Mouse (Mus musculus): ENCODE results near the gene Cby3.

The Cby3 gene

GRCm38 (mm10) chr11:50374286-50375015 lies 20.2 kb downstream of the Cby3 start:
- no peak for DNase-seq (ENCODE audit: low read depth, low spot score)
- peaks cover 5% of the 10 kb centered on the region; the same call in 1 of the 2 replicates for H3K36me3 ChIP-seq (ENCODE audit: control insufficient read depth, insufficient read depth, low read length, poor library complexity, severe bottlenecking)

GRCm38 (mm10) chr11:50375421-50375820 lies 21.2 kb downstream of the Cby3 start:
- no peaks in the 10 kb centered on the region for H3K27me3 ChIP-seq (ENCODE audit: control insufficient read depth, insufficient read depth, low read length, poor library complexity, severe bottlenecking)
- no peak for DNase-seq (ENCODE audit: low read depth, low spot score)

More at GRCm38 (mm10) chr11:50374286-50375015, 20.2 kb downstream of the Cby3 start:
- H3K27me3 ChIP-seq (ENCODE audit: control insufficient read depth, insufficient read depth, low read length, poor library complexity, severe bottlenecking), result no peaks in the 10 kb centered on the region

GRCm38 (mm10) chr11:50376156-50376790 lies 22.0 kb downstream of the Cby3 start:
- no peak for DNase-seq (ENCODE audit: low read depth, low spot score)
- peaks cover 9% of the 10 kb centered on the region for H3K36me3 ChIP-seq (ENCODE audit: control insufficient read depth, insufficient read depth, low read length, poor library complexity, severe bottlenecking)

More at GRCm38 (mm10) chr11:50375421-50375820, 21.2 kb downstream of the Cby3 start:
- peaks cover 8% of the 10 kb centered on the region; the same call in 1 of the 2 replicates for H3K36me3 ChIP-seq (ENCODE audit: control insufficient read depth, insufficient read depth, low read length, poor library complexity, severe bottlenecking)

GRCm38 (mm10) chr11:50376911-50377891 lies 22.9 kb downstream of the Cby3 start, which contains the start of gene Hnrnph1:
TSS of gene Hnrnph1 (plus strand) at chr11:50376990.
- DNase-seq (ENCODE audit: low read depth, low spot score), result peak; percentile 99
- Histone ChIP-seq H3K36me3 (ENCODE audit: control insufficient read depth, insufficient read depth, low read length, poor library complexity, severe bottlenecking) (peaks cover 11% of the 10 kb centered on the region), H3K27me3 (ENCODE audit: control insufficient read depth, insufficient read depth, low read length, poor library complexity, severe bottlenecking) (no peaks in the 10 kb centered on the region)

More at GRCm38 (mm10) chr11:50376156-50376790, 22.0 kb downstream of the Cby3 start:
- H3K27me3 ChIP-seq (ENCODE audit: control insufficient read depth, insufficient read depth, low read length, poor library complexity, severe bottlenecking), result no peaks in the 10 kb centered on the region

- Histone ChIP-seq H3K27me3 (ENCODE audit: control insufficient read depth, insufficient read depth, low read length, poor library complexity, severe bottlenecking) (no peaks in the 10 kb centered on the region), H3K36me3 (ENCODE audit: control insufficient read depth, insufficient read depth, low read length, poor library complexity, severe bottlenecking) (peaks cover 18% of the 10 kb centered on the region)
- DNase-seq (ENCODE audit: low read depth, low spot score), result peak; percentile 93
Measured at GRCm38 (mm10) chr11:50377892-50378684, 23.8 kb downstream of the Cby3 start.

GRCm38 (mm10) chr11:50379023-50379752 lies 24.9 kb downstream of the Cby3 start:
- peaks cover 22% of the 10 kb centered on the region for H3K36me3 ChIP-seq (ENCODE audit: control insufficient read depth, insufficient read depth, low read length, poor library complexity, severe bottlenecking)

GRCm38 (mm10) chr11:50381311-50381710 lies 27.0 kb downstream of the Cby3 start:
- H3K36me3 ChIP-seq (ENCODE audit: control insufficient read depth, insufficient read depth, low read length, poor library complexity, severe bottlenecking), result peaks cover 32% of the 10 kb centered on the region
- no peak for DNase-seq (ENCODE audit: low read depth, low spot score)
- no peaks in the 10 kb centered on the region for H3K27me3 ChIP-seq (ENCODE audit: control insufficient read depth, insufficient read depth, low read length, poor library complexity, severe bottlenecking)

More at GRCm38 (mm10) chr11:50379023-50379752, 24.9 kb downstream of the Cby3 start:
- DNase-seq (ENCODE audit: low read depth, low spot score), result no peak
- no peaks in the 10 kb centered on the region for H3K27me3 ChIP-seq (ENCODE audit: control insufficient read depth, insufficient read depth, low read length, poor library complexity, severe bottlenecking)

GRCm38 (mm10) chr11:50387167-50387679 lies 33.0 kb downstream of the Cby3 start:
- DNase-seq (ENCODE audit: low read depth, low spot score), result no peak
- peaks cover 27% of the 10 kb centered on the region for H3K36me3 ChIP-seq (ENCODE audit: control insufficient read depth, insufficient read depth, low read length, poor library complexity, severe bottlenecking)
- no peaks in the 10 kb centered on the region for H3K27me3 ChIP-seq (ENCODE audit: control insufficient read depth, insufficient read depth, low read length, poor library complexity, severe bottlenecking)

GRCm38 (mm10) chr11:50387697-50388096 lies 33.4 kb downstream of the Cby3 start:
- DNase-seq (ENCODE audit: low read depth, low spot score), result no peak
- no peaks in the 10 kb centered on the region for H3K27me3 ChIP-seq (ENCODE audit: control insufficient read depth, insufficient read depth, low read length, poor library complexity, severe bottlenecking)

GRCm38 (mm10) chr11:50388217-50388929 lies 34.1 kb downstream of the Cby3 start:
- Histone ChIP-seq H3K36me3 (ENCODE audit: control insufficient read depth, insufficient read depth, low read length, poor library complexity, severe bottlenecking) (peaks cover 22% of the 10 kb centered on the region), H3K27me3 (ENCODE audit: control insufficient read depth, insufficient read depth, low read length, poor library complexity, severe bottlenecking) (no peaks in the 10 kb centered on the region)
- DNase-seq (ENCODE audit: low read depth, low spot score), result no peak

More at GRCm38 (mm10) chr11:50387697-50388096, 33.4 kb downstream of the Cby3 start:
- peaks cover 27% of the 10 kb centered on the region for H3K36me3 ChIP-seq (ENCODE audit: control insufficient read depth, insufficient read depth, low read length, poor library complexity, severe bottlenecking)

- Histone ChIP-seq H3K36me3 (ENCODE audit: control insufficient read depth, insufficient read depth, low read length, poor library complexity, severe bottlenecking) (peaks cover 19% of the 10 kb centered on the region), H3K27me3 (ENCODE audit: control insufficient read depth, insufficient read depth, low read length, poor library complexity, severe bottlenecking) (no peaks in the 10 kb centered on the region)
- DNase-seq (ENCODE audit: low read depth, low spot score), result no peak
Measured at GRCm38 (mm10) chr11:50389011-50389410, 34.7 kb downstream of the Cby3 start.

- no peaks in the 10 kb centered on the region for H3K27me3 ChIP-seq (ENCODE audit: control insufficient read depth, insufficient read depth, low read length, poor library complexity, severe bottlenecking)
- no peak for DNase-seq (ENCODE audit: low read depth, low spot score)
- peaks cover 16% of the 10 kb centered on the region; the same call in 1 of the 2 replicates for H3K36me3 ChIP-seq (ENCODE audit: control insufficient read depth, insufficient read depth, low read length, poor library complexity, severe bottlenecking)
Measured at GRCm38 (mm10) chr11:50389616-50390015, 35.4 kb downstream of the Cby3 start.

Data from splenic B cell, adult 2 months (primary cell).